Mouse (Mus musculus) v-Abl transformed pro-B cells (cell line): ENCODE data around the gene Tomm5.
"Not testable (repeated sequence)": the region's sequence is repeated elsewhere in the genome, so short reads cannot be mapped to it uniquely, and the experiment has no call there.

Experiments
- in situ Hi-C, 2 experiments: fragments of 400-800 bp; cut with MboI; formaldehyde crosslinking; loops; one replicate each; pipeline ENCODE4 v1.15.1; 2025; ENCODE audit not compliant: unreplicated experiment in 2 of 2

Tomm5 gene

GRCm38 (mm10) chr4:45107601-45108277, at the start of gene Tomm5:
Tomm5 (minus strand) TSS chr4:45108114.
- in situ Hi-C loops: loop anchor here (5.0 to 25.0 kb wide), 4 partner anchors 175 to 667 kb away; partner anchors contain the start of gene Shb (in 1 of the 2)

- in situ Hi-C loops: no loop called here
Measured at GRCm38 (mm10) chr4:45156433-45156832, 48.5 kb upstream of the Tomm5 start.

GRCm38 (mm10) chr4:45143005-45143404, 35.1 kb upstream of the Tomm5 start:
- in situ Hi-C loops: no loop called here

- in situ Hi-C loops: no loop called here
Measured at GRCm38 (mm10) chr4:45142411-45142810, 34.5 kb upstream of the Tomm5 start.

- in situ Hi-C loops: no loop called here
Measured at GRCm38 (mm10) chr4:45141835-45142234, 33.9 kb upstream of the Tomm5 start.

- in situ Hi-C loops: no loop called here
Measured at GRCm38 (mm10) chr4:45137636-45138035, 29.7 kb upstream of the Tomm5 start.

- in situ Hi-C loops: no loop called here
Measured at GRCm38 (mm10) chr4:45134471-45134870, 26.6 kb upstream of the Tomm5 start.

GRCm38 (mm10) chr4:45131021-45131420, 23.1 kb upstream of the Tomm5 start:
- in situ Hi-C loops: no loop called here

- in situ Hi-C loops: loop anchor here in 1 of 2 experiments (25.0 kb wide), 1 partner anchor 416 kb away; the partner anchor contains the start of gene Shb
Measured at GRCm38 (mm10) chr4:45121311-45121710, 13.4 kb upstream of the Tomm5 start.

GRCm38 (mm10) chr4:45108456-45109110, 669 bp upstream of the Tomm5 start:
- in situ Hi-C loops: loop anchor here (5.0 to 25.0 kb wide), 4 partner anchors 174 to 666 kb away; partner anchors contain the start of gene Shb (in 1 of the 2)

- in situ Hi-C loops: loop anchor here (5.0 to 25.0 kb wide), 4 partner anchors 175 to 668 kb away; partner anchors contain the start of gene Shb (in 1 of the 2)
Measured at GRCm38 (mm10) chr4:45107066-45107465, 848 bp downstream of the Tomm5 start.

- in situ Hi-C loops: loop anchor here (5.0 to 25.0 kb wide), 4 partner anchors 176 to 668 kb away; partner anchors contain the start of gene Shb (in 1 of the 2)
Measured at GRCm38 (mm10) chr4:45106409-45106808, 1.5 kb downstream of the Tomm5 start.

GRCm38 (mm10) chr4:45097198-45097872, 10.6 kb downstream of the Tomm5 start:
- in situ Hi-C loops: no loop called here

GRCm38 (mm10) chr4:45084895-45085290, 23.0 kb downstream of the Tomm5 start:
- in situ Hi-C loops: loop anchor here in 1 of 2 experiments (5.0 kb wide), 1 partner anchor 68 kb away; the partner anchor contains the start of gene Polr1e

- in situ Hi-C loops: no loop called here
Measured at GRCm38 (mm10) chr4:45084021-45084894, 23.7 kb downstream of the Tomm5 start, which contains the start of gene Fbxo10. Fbxo10 (minus strand) TSS chr4:45084604.

GRCm38 (mm10) chr4:45083487-45083886, 24.4 kb downstream of the Tomm5 start:
- in situ Hi-C loops: no loop called here

GRCm38 (mm10) chr4:45082951-45083350, 25.0 kb downstream of the Tomm5 start:
- in situ Hi-C loops: no loop called here

- in situ Hi-C loops: not testable (repeated sequence)
Measured at GRCm38 (mm10) chr4:45081041-45081440, 26.9 kb downstream of the Tomm5 start.

- in situ Hi-C loops: no loop called here
Measured at GRCm38 (mm10) chr4:45073544-45073943, 34.4 kb downstream of the Tomm5 start.
